Mouse (Mus musculus): Measurements from ENCODE around the gene Cacna1c. TPM values are rescaled to one million over a fixed set of nuclear protein-coding genes. Genes with fewer than 3 reads are reported as not detected.
A peak's percentile ranks its signal among the peaks of the same experiment; 100 is the strongest.

Cacna1c gene
- polyA plus RNA-seq, 1 experiment from 2014 or later = 44.0 TPM

GRCm38 (mm10) chr6:119087919-119088318 lies 108.3 kb downstream of the Cacna1c start:
- no peaks in the 10 kb centered on the region for H3K36me3 ChIP-seq (ENCODE audit: control insufficient read depth, insufficient read depth, low read length)
- H3K4me1 ChIP-seq (ENCODE audit: control insufficient read depth, insufficient read depth, low read length) = peaks cover 56% of the 10 kb centered on the region
- no peak overlapping the region for H3K4me3 ChIP-seq (ENCODE audit: low read depth, low read length)
- ATAC-seq (replicated peaks; ENCODE audit: insufficient number of reproducible peaks, low FRiP score, low TSS enrichment) = no peak
- peak overlapping the region; percentile 24; the same call in 1 of the 2 replicates for H3K27ac ChIP-seq (ENCODE audit: low read depth, low read length)
- H3K9me3 ChIP-seq (replicated peaks; ENCODE audit: control insufficient read depth, low read length) = no peaks in the 10 kb centered on the region
- no peak overlapping the region for H3K4me2 ChIP-seq
- WGBS (ENCODE audit: insufficient replicate concordance) = 83% methylated on average over 8 of the region's 8 CpGs
- no peaks in the 10 kb centered on the region for H3K27me3 ChIP-seq (ENCODE audit: control insufficient read depth, insufficient read depth, low read length)
- no peak overlapping the region for H3K9ac ChIP-seq (ENCODE audit: low read depth, low read length)

GRCm38 (mm10) chr6:119085789-119086188 lies 110.4 kb downstream of the Cacna1c start:
- no peak overlapping the region for H3K4me2 ChIP-seq
- no peaks in the 10 kb centered on the region for H3K36me3 ChIP-seq (ENCODE audit: control insufficient read depth, insufficient read depth, low read length)
- no peak overlapping the region for H3K4me3 ChIP-seq (ENCODE audit: low read depth, low read length)
- no peaks in the 10 kb centered on the region for H3K27me3 ChIP-seq (ENCODE audit: control insufficient read depth, insufficient read depth, low read length)
- no peaks in the 10 kb centered on the region for H3K9me3 ChIP-seq (replicated peaks; ENCODE audit: control insufficient read depth, low read length)
- ATAC-seq (replicated peaks; ENCODE audit: insufficient number of reproducible peaks, low FRiP score, low TSS enrichment) = no peak
- H3K4me1 ChIP-seq (ENCODE audit: control insufficient read depth, insufficient read depth, low read length) = peaks cover 66% of the 10 kb centered on the region
- no peak overlapping the region for H3K9ac ChIP-seq (ENCODE audit: low read depth, low read length)
- H3K27ac ChIP-seq (ENCODE audit: low read depth, low read length) = peak overlapping the region; percentile 50
- WGBS (ENCODE audit: insufficient replicate concordance) = 44% methylated on average over 3 of the region's 3 CpGs

GRCm38 (mm10) chr6:119084532-119084931 lies 111.7 kb downstream of the Cacna1c start:
- H3K27me3 ChIP-seq (ENCODE audit: control insufficient read depth, insufficient read depth, low read length) = no peaks in the 10 kb centered on the region
- no peaks in the 10 kb centered on the region for H3K9me3 ChIP-seq (replicated peaks; ENCODE audit: control insufficient read depth, low read length)
- peak overlapping the region; percentile 82 for H3K27ac ChIP-seq (ENCODE audit: low read depth, low read length)
- no peak overlapping the region for H3K9ac ChIP-seq (ENCODE audit: low read depth, low read length)
- H3K4me3 ChIP-seq (ENCODE audit: low read depth, low read length) = no peak overlapping the region
- 36% methylated on average over 9 of the region's 9 CpGs for WGBS (ENCODE audit: insufficient replicate concordance)
- ATAC-seq (replicated peaks; ENCODE audit: insufficient number of reproducible peaks, low FRiP score, low TSS enrichment) = no peak
- H3K36me3 ChIP-seq (ENCODE audit: control insufficient read depth, insufficient read depth, low read length) = no peaks in the 10 kb centered on the region
- H3K4me2 ChIP-seq = peak overlapping the region; percentile 38
- peaks cover 63% of the 10 kb centered on the region for H3K4me1 ChIP-seq (ENCODE audit: control insufficient read depth, insufficient read depth, low read length)

GRCm38 (mm10) chr6:119083559-119083958 lies 112.7 kb downstream of the Cacna1c start:
- H3K36me3 ChIP-seq (ENCODE audit: control insufficient read depth, insufficient read depth, low read length) = no peaks in the 10 kb centered on the region
- no peak overlapping the region for H3K4me3 ChIP-seq (ENCODE audit: low read depth, low read length)
- peaks cover 63% of the 10 kb centered on the region for H3K4me1 ChIP-seq (ENCODE audit: control insufficient read depth, insufficient read depth, low read length)
- 28% methylated on average over 7 of the region's 7 CpGs for WGBS (ENCODE audit: insufficient replicate concordance)
- peak overlapping the region; percentile 11; the same call in 1 of the 2 replicates for H3K4me2 ChIP-seq
- no peaks in the 10 kb centered on the region for H3K9me3 ChIP-seq (replicated peaks; ENCODE audit: control insufficient read depth, low read length)
- no peak for ATAC-seq (replicated peaks; ENCODE audit: insufficient number of reproducible peaks, low FRiP score, low TSS enrichment)
- peak overlapping the region; percentile 82 for H3K27ac ChIP-seq (ENCODE audit: low read depth, low read length)
- H3K9ac ChIP-seq (ENCODE audit: low read depth, low read length) = no peak overlapping the region
- no peaks in the 10 kb centered on the region for H3K27me3 ChIP-seq (ENCODE audit: control insufficient read depth, insufficient read depth, low read length)

- Histone ChIP-seq H3K36me3 (ENCODE audit: control insufficient read depth, insufficient read depth, low read length) (no peaks in the 10 kb centered on the region), H3K4me1 (ENCODE audit: control insufficient read depth, insufficient read depth, low read length) (peaks cover 61% of the 10 kb centered on the region), H3K27ac (ENCODE audit: low read depth, low read length) (peak overlapping the region; percentile 82), H3K9ac (ENCODE audit: low read depth, low read length) (no peak overlapping the region), H3K9me3 (replicated peaks; ENCODE audit: control insufficient read depth, low read length) (no peaks in the 10 kb centered on the region), H3K27me3 (ENCODE audit: control insufficient read depth, insufficient read depth, low read length) (no peaks in the 10 kb centered on the region), H3K4me2 (no peak overlapping the region), H3K4me3 (ENCODE audit: low read depth, low read length) (no peak overlapping the region)
- no peak for ATAC-seq (replicated peaks; ENCODE audit: insufficient number of reproducible peaks, low FRiP score, low TSS enrichment)
- WGBS (ENCODE audit: insufficient replicate concordance) = 72% methylated on average over 8 of the region's 8 CpGs
Observed at GRCm38 (mm10) chr6:119082662-119083061, 113.6 kb downstream of the Cacna1c start.

GRCm38 (mm10) chr6:119081650-119082049 lies 114.6 kb downstream of the Cacna1c start:
- no peak overlapping the region for H3K27ac ChIP-seq (ENCODE audit: low read depth, low read length)
- H3K9ac ChIP-seq (ENCODE audit: low read depth, low read length) = no peak overlapping the region
- H3K4me2 ChIP-seq = no peak overlapping the region
- H3K9me3 ChIP-seq (replicated peaks; ENCODE audit: control insufficient read depth, low read length) = no peaks in the 10 kb centered on the region
- H3K36me3 ChIP-seq (ENCODE audit: control insufficient read depth, insufficient read depth, low read length) = no peaks in the 10 kb centered on the region
- H3K4me1 ChIP-seq (ENCODE audit: control insufficient read depth, insufficient read depth, low read length) = peaks cover 66% of the 10 kb centered on the region
- WGBS (ENCODE audit: insufficient replicate concordance) = 72% methylated on average over 12 of the region's 12 CpGs
- no peak overlapping the region for H3K4me3 ChIP-seq (ENCODE audit: low read depth, low read length)
- no peak for ATAC-seq (replicated peaks; ENCODE audit: insufficient number of reproducible peaks, low FRiP score, low TSS enrichment)
- H3K27me3 ChIP-seq (ENCODE audit: control insufficient read depth, insufficient read depth, low read length) = no peaks in the 10 kb centered on the region

GRCm38 (mm10) chr6:119079626-119080025 lies 116.6 kb downstream of the Cacna1c start:
- ATAC-seq (replicated peaks; ENCODE audit: insufficient number of reproducible peaks, low FRiP score, low TSS enrichment) = no peak
- 72% methylated on average over 8 of the region's 8 CpGs for WGBS (ENCODE audit: insufficient replicate concordance)
- H3K27me3 ChIP-seq (ENCODE audit: control insufficient read depth, insufficient read depth, low read length) = no peaks in the 10 kb centered on the region
- no peaks in the 10 kb centered on the region for H3K9me3 ChIP-seq (replicated peaks; ENCODE audit: control insufficient read depth, low read length)
- H3K9ac ChIP-seq (ENCODE audit: low read depth, low read length) = no peak overlapping the region
- H3K4me3 ChIP-seq (ENCODE audit: low read depth, low read length) = no peak overlapping the region
- H3K4me2 ChIP-seq = no peak overlapping the region
- H3K36me3 ChIP-seq (ENCODE audit: control insufficient read depth, insufficient read depth, low read length) = no peaks in the 10 kb centered on the region
- H3K4me1 ChIP-seq (ENCODE audit: control insufficient read depth, insufficient read depth, low read length) = peaks cover 58% of the 10 kb centered on the region
- no peak overlapping the region for H3K27ac ChIP-seq (ENCODE audit: low read depth, low read length)

GRCm38 (mm10) chr6:119078912-119079311 lies 117.3 kb downstream of the Cacna1c start:
- ATAC-seq (replicated peaks; ENCODE audit: insufficient number of reproducible peaks, low FRiP score, low TSS enrichment) = no peak
- Histone ChIP-seq H3K27ac (ENCODE audit: low read depth, low read length) (no peak overlapping the region), H3K4me1 (ENCODE audit: control insufficient read depth, insufficient read depth, low read length) (peaks cover 56% of the 10 kb centered on the region), H3K4me3 (ENCODE audit: low read depth, low read length) (no peak overlapping the region), H3K9me3 (replicated peaks; ENCODE audit: control insufficient read depth, low read length) (no peaks in the 10 kb centered on the region), H3K9ac (ENCODE audit: low read depth, low read length) (no peak overlapping the region), H3K36me3 (ENCODE audit: control insufficient read depth, insufficient read depth, low read length) (no peaks in the 10 kb centered on the region), H3K27me3 (ENCODE audit: control insufficient read depth, insufficient read depth, low read length) (no peaks in the 10 kb centered on the region), H3K4me2 (no peak overlapping the region)
- WGBS (ENCODE audit: insufficient replicate concordance) = 70% methylated on average over 9 of the region's 9 CpGs

GRCm38 (mm10) chr6:119077231-119077630 lies 119.0 kb downstream of the Cacna1c start:
- Histone ChIP-seq H3K27ac (ENCODE audit: low read depth, low read length) (no peak overlapping the region), H3K4me3 (ENCODE audit: low read depth, low read length) (no peak overlapping the region), H3K4me2 (no peak overlapping the region), H3K9me3 (replicated peaks; ENCODE audit: control insufficient read depth, low read length) (no peaks in the 10 kb centered on the region), H3K9ac (ENCODE audit: low read depth, low read length) (no peak overlapping the region), H3K4me1 (ENCODE audit: control insufficient read depth, insufficient read depth, low read length) (peaks cover 55% of the 10 kb centered on the region), H3K36me3 (ENCODE audit: control insufficient read depth, insufficient read depth, low read length) (no peaks in the 10 kb centered on the region), H3K27me3 (ENCODE audit: control insufficient read depth, insufficient read depth, low read length) (no peaks in the 10 kb centered on the region)
- 67% methylated on average over 6 of the region's 6 CpGs for WGBS (ENCODE audit: insufficient replicate concordance)
- ATAC-seq (replicated peaks; ENCODE audit: insufficient number of reproducible peaks, low FRiP score, low TSS enrichment) = no peak

All from heart, embryonic 11.5 days (tissue).